Mouse (Mus musculus) hematopoietic stem cell, adult 5-6 weeks (primary cell): ENCODE results near the gene Ncam1. TPM values are rescaled to one million over a fixed set of nuclear protein-coding genes. Genes with fewer than 3 reads are reported as not detected.

ENCODE experiments used
- ATAC-seq, 2 experiments: fragments of 125-278 bp in 1 of 2; replicated peaks in 1 of 2; 2 replicates each; pipeline ENCODE4 v1.8.0; 2016 to 2017; ENCODE audit warnings: inconsistent platforms in 2 of 2, mild to moderate bottlenecking in 2 of 2, moderate number of reproducible peaks in 2 of 2, low read depth in 1 of 2, moderate TSS enrichment in 1 of 2; ENCODE audit not compliant: low FRiP score in 2 of 2, poor library complexity in 2 of 2, severe bottlenecking in 2 of 2, insufficient read depth in 1 of 2, low TSS enrichment in 1 of 2
- total RNA-seq: library from RNA; stranded (forward); fragments of 172-1452, 232-1000 nt; gene quantifications from 2 replicates; pipeline ENCODE4 v1.2.3, GENCODE M21; 2017

Ncam1 gene
- 2.2 and 4.5 TPM in 2 replicates for total RNA-seq

DNA sequence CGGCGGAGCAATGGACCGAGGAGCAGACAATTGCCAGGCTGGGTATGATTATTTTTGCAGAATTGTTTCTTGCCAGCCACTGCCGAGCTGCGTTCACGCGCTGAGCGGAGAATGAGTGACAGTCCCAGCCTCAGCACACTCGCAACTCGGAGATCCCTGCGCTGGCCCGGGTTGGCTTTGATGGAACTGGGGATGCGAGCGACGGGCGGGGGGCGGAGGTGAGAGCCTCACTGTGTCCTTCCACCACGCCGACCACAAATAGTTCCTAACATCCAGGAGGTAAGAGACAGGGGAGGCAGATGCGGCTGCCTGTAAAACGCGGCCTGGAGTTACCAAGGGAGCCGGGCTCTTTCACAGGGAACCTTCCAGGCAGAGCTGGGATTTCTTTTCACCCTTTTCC is at the start of gene Ncam1:
Gene Ncam1 (minus strand): TSS at position 120 of the 400 bp plus-strand sequence.
- ATAC-seq, result peak; percentile 43 to 48

GRCm38 (mm10) chr9:49834013-49834412 is 35.3 kb upstream of the Ncam1 start:
- no peak for ATAC-seq

- no peak for ATAC-seq
These were observed 28.9 kb upstream of the Ncam1 start for GRCm38 (mm10) chr9:49827671-49828070.

- ATAC-seq, result no peak
These were observed 17.5 kb upstream of the Ncam1 start for GRCm38 (mm10) chr9:49816115-49816650.

DNA sequence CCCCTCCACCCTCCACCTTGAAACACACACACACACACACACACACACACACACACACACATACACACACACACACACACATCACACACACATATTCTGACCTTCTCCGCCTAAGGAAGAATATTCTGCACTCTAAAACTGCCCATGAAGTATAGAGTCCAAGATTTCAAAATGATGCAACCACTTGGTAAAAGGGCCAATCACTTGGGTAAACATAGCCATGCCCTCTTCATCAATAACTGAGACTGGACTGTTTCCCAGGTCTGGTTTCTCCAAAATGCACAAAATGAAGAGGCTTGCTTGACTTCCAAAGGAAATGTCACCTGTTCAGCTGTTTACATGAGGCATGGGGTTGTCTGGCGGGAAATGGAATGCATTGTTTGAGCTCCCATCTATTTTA is 15.7 kb upstream of the Ncam1 start:
- no peak for ATAC-seq

DNA sequence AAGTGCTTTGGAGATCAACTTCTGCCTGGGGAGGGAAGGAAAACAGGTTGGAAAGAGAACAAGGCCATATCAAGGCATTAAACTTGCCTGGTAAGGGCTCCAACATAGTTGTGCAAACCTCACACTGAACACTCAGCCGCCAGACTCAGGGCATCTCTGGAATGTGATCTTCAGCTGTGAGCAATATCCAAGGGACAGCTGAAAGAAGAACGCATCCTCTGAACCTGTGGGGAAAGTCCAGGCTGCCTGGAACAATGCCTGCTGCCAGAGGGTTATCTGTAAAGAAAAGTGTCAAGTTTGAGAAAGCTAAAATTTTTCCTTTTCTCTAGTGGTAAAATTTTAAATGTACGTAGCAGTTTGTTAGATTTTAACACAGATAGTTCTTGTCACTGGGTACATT is 4.5 kb upstream of the Ncam1 start:
- ATAC-seq, result no peak

- ATAC-seq, result peak; percentile 56 to 76
These were observed 729 bp downstream of the Ncam1 start for GRCm38 (mm10) chr9:49797821-49798571.

DNA sequence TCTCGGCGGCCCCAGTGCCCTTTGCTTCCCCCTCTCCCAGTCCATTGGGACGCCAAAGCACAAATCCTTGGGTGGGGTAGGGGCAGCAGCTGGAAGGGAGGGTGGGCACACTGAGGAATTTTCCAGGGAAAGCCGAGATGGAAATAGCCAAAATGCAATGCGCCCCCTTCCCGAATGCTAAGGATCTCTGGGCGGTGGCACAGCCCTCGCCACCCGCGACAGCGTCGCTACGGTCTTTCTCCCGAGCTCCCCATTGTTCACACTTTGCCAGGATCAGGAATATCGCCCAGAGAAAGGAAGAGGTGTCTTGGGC is 1.3 kb downstream of the Ncam1 start:
- no peak for ATAC-seq

DNA sequence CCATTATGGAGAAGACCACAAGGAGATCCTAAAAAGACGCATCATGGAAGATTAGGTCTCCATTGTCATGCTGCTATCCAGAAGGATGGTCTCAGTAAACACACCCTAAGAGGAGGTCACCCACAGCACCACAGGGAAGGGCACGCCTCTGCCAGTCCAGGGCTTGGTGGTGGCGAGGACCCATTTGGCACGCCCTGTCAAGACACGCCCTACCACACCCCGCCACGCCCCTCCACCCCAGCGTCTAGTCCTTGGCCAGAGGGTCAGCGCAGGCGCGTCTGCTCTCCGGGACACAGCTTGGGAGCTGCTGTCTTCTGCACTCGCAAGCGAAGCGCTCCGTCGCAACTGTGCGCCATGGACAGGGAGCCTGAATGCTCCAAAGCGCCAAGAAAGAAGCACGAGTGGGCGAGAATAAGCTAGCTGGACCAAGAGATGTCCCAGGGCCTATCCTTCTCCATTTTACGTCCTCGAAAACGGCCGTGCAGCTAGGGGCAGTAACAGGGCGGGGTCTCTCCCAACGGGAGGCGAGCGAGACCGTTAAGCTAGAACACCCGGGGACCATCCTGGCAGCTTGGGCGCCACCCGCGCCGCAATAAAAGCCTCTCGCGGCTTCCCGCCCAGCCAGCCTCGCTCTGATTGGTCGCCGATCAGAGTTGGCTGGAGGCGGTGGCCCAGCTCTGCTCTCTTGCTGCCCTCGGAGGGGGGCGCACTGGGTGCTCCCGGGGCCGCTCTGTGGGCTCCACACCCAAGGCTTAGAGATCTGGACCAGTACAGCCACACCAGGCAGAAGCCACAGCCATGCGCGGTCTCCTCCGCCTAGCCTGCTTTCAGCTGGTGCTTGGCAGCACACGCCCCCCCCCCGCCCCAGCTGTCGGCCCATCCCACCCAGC is 1.9 kb downstream of the Ncam1 start:
- peak; percentile 46 to 57; a peak in 2 of 4 replicates for ATAC-seq

DNA sequence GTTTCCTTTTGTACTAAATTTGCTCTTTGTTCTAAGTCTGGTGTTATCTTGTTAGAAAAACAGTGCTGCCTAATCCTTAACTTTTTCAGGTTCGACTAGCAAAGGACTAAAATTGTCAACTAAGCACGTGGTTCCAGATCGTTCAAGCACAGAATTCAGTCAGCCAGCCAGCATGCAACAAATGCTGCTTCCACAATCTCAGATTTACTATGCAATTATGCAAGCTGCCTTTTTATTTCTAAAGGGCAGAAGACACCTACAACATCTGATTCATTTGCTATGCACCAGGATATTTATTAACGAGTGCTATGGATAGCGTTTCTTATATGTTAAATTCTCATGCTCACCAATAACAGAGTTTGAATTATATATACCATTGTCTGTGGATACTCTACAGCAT is 2.8 kb downstream of the Ncam1 start:
- ATAC-seq, result no peak

GRCm38 (mm10) chr9:49793987-49794550 is 4.7 kb downstream of the Ncam1 start:
- ATAC-seq, result no peak

- ATAC-seq, result no peak
These were observed 5.5 kb downstream of the Ncam1 start for GRCm38 (mm10) chr9:49793241-49793640.

GRCm38 (mm10) chr9:49792646-49793045 is 6.1 kb downstream of the Ncam1 start:
- no peak for ATAC-seq

GRCm38 (mm10) chr9:49781016-49781772 is 17.5 kb downstream of the Ncam1 start:
- ATAC-seq, result no peak

- ATAC-seq, result no peak
These were observed 21.6 kb downstream of the Ncam1 start for GRCm38 (mm10) chr9:49777015-49777637.

DNA sequence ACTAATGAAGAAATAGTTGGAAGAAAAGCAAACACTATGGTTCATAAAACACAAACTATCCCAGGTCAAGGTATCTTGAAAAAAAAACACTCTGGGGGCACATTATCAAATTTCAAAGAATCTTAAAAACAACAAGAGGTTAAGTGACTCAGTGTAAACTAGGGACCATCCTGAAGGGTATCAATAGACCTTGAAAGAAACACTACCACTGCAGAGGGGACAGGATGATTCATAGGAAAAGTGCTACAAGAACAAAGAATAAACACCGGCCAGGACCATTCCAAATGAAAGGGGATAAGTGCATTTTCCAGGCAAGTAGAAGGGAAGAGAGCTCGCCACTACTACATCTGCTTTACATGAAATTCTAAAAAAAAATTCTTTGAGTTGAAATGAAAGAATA is 32.1 kb downstream of the Ncam1 start:
- ATAC-seq, result no peak

DNA sequence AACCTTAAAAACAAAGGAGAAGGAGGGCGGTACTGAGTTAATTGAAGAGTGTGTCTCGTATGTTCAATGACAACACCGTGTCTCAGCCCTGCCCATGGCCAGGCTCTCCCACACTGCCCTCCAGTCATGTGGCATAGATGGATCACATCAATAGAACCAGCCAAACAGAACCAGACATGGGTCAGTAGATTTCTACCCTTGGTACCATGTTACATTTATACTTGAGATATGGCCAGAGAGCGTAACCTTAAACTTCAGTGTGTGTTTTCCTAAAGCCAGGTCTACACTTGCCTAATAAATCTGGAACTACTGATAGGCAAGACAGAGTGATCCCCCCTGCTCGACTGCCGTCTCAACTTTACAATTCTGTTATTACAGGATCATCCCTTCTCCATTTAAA is 38.2 kb downstream of the Ncam1 start:
- ATAC-seq, result no peak
